Mouse (Mus musculus) limb, embryonic 12.5 days (tissue): ENCODE results near the gene Neurl4. TPM values are rescaled to one million over a fixed set of nuclear protein-coding genes. Genes with fewer than 3 reads are reported as not detected.
"Not testable (repeated sequence)": the region's sequence is repeated elsewhere in the genome, so short reads cannot be mapped to it uniquely, and the experiment has no call there.

Experiments used
- ATAC-seq: fragments of 200-750 bp; cut with Nextera tagmentation; 2 replicates; pipeline ENCODE4 v1.8.0; 2017; ENCODE audit warnings: low read depth, moderate TSS enrichment; ENCODE audit not compliant: insufficient number of reproducible peaks, insufficient read depth, low FRiP score, low TSS enrichment
- H3K27ac ChIP-seq: fragments of 300-500 bp; sonication (generic); 2 replicates; pipeline ENCODE4 v1.5.1; 2016; ENCODE audit warnings: mild to moderate bottlenecking, moderate library complexity
- H3K27me3 ChIP-seq: fragments of 300-500 bp; sonication (generic); 2 replicates; pipeline ENCODE4 v1.6.1; 2016; ENCODE audit warnings: mild to moderate bottlenecking, moderate library complexity
- H3K36me3 ChIP-seq: fragments of 300-500 bp; sonication (generic); 2 replicates; pipeline ENCODE4 v1.6.1; 2016; ENCODE audit warnings: mild to moderate bottlenecking, moderate library complexity
- H3K4me1 ChIP-seq: fragments of 300-500 bp; sonication (generic); replicated peaks from 2 replicates; pipeline ENCODE4 v1.6.1; 2016
- H3K4me2 ChIP-seq: fragments of 300-500 bp; sonication (generic); 2 replicates; pipeline ENCODE4 v1.6.1; 2016; ENCODE audit warnings: mild to moderate bottlenecking, moderate library complexity
- H3K4me3 ChIP-seq: fragments of 300-500 bp; sonication (generic); replicated peaks from 2 replicates; pipeline ENCODE4 v1.5.1; 2016; ENCODE audit warnings: mild to moderate bottlenecking
- H3K9ac ChIP-seq: fragments of 300-500 bp; sonication (generic); replicated peaks from 2 replicates; pipeline ENCODE4 v1.6.1; 2016; ENCODE audit warnings: mild to moderate bottlenecking, moderate library complexity
- H3K9me3 ChIP-seq: fragments of 300-500 bp; sonication (generic); 2 replicates; pipeline ENCODE4 v1.6.1; 2016; ENCODE audit warnings: mild to moderate bottlenecking, moderate library complexity
- WGBS: fragments of 180-500 bp; shearing (Covaris S2); methylation state at CpG from one replicate; pipeline ENCODE4 v1.1.7; 2016; 5-methylcytosine and 5-hydroxymethylcytosine counted together
- polyA plus RNA-seq: library from polyadenylated mRNA; unstranded; fragments of >200 nt; fragmentation: Nextera tagmentation; extraction: Ambion mirVana; gene quantifications from 2 replicates; pipeline ENCODE4 v1.2.1, GENCODE M21; 2016

Gene Neurl4
- polyA plus RNA-seq, 1 experiment from 2014 or later = 12.7 TPM

DNA sequence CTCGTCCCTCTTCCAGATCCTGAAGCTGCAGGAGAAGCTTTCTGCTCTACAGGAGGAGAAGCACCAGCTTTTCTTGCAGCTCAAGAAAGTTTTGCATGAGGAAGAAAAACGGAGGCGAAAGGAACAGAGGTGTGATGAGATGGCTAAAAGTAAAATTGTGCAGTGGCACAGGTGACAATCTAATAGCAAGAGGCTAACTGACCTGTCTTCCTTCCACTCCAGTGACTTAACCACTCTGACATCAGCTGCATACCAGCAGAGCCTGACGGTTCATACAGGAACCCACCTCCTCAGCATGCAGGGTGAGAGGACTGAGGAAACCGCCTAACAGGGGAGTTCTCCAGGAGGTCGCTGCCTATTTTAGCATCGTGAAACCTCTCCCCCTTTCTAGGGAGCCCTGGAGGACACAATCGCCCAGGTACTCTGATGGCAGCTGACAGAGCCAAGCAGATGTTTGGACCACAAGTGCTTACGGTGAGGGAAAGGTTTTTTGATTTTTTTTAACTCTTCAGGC is 14.1 kb downstream of the Neurl4 start:
- Histone ChIP-seq H3K4me2 (peak overlapping the region; percentile 98), H3K4me3 (peak overlapping the region; percentile 92), H3K9me3 (no peaks in the 10 kb centered on the region), H3K27ac (no peak overlapping the region), H3K27me3 (no peaks in the 10 kb centered on the region), H3K4me1 (peaks cover 50% of the 10 kb centered on the region), H3K36me3 (peaks cover 85% of the 10 kb centered on the region), H3K9ac (no peak overlapping the region; the same call in 1 of the 2 replicates)
- 31% methylated on average over 9 of the region's 9 CpGs for WGBS
- ATAC-seq = no peak

DNA sequence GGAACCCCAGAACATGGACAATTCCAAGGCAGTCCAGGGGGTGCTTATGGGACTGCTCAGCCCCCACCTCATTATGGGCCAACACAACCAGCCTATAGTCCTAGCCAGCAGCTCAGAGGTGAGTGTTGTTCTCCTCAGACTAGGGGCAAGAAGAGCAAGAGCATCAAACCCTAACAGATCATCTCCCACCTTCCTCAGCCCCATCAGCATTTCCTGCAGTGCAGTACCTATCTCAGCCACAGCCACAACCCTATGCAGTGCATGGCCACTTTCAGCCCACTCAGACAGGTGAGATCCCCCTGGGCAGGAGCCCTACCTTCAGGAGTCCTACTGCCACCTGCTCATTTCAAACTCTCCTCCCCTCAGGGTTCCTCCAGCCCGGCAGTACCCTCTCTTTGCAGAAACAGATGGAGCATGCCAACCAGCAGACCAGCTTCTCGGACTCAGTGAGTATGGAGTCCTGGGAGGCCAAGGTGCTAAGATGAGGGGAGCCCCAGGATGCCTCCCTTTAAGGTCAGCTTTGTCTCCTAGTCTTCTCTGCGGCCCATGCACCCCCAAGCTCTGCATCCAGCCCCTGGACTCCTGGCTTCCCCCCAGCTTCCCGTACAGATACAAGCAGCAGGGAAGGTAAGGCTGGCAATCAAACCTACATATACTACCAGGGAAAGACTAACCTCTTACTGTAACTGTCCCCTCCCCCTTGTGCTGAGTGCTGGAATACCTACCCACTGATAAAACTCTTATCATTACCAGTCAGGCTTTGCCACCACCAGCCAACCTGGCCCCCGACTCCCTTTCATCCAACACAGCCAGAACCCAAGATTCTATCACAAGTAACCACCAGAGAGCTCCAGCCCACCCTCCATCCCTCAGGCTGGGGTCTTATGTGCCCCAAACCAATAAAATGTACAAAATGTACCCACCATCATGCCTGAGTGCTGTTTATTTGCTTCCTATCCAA is 15.1 kb downstream of the Neurl4 start:
- H3K4me3 ChIP-seq = peak overlapping the region; percentile 13; the same call in 1 of the 2 replicates
- no peak overlapping the region; the same call in 1 of the 2 replicates for H3K9ac ChIP-seq
- no peaks in the 10 kb centered on the region for H3K27me3 ChIP-seq
- 0 out of 2 replicates have a peak overlapping the region, but pooled peaks have one; percentile 12 for H3K27ac ChIP-seq
- peak overlapping the region; percentile 98 for H3K4me2 ChIP-seq
- peaks cover 76% of the 10 kb centered on the region for H3K36me3 ChIP-seq
- no peak for ATAC-seq
- WGBS = 59% methylated on average over 5 of the region's 5 CpGs
- peaks cover 50% of the 10 kb centered on the region for H3K4me1 ChIP-seq
- no peaks in the 10 kb centered on the region for H3K9me3 ChIP-seq

DNA sequence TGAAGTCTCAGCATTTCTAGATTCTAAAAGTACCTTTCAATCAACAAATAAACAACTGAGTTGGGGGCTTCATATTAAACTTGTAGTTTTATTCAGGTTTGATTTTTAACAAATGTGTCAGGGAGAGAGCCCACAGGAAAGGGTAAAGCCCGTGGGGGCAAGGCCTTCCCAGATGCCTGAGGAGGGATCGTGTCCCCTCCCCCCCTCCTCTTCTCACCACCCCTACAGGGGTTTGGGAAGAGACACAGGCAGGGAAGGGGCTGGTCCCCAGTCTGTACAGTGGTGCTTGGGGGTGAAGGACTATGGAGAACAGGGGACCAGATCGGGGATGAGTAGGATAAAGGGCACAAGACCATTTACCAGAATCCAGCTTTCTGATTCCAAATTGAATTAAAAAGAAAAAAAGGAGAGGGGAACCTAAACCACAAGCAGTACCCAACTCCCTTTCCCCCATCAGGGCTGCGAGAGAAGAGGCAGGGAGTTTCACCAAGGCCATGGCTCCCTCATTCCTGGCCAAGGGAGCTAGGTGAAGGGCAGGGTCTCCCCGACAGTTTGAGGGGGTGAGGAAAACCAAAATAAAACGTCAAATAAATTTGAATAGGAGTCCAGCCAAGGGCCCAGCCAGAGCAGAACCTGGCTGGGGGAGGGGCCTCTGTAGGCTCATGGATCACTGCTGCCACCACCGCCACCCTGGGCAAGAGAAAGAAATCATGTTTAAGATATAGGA is 15.9 kb downstream of the Neurl4 start:
- H3K27me3 ChIP-seq, H3K9ac ChIP-seq, H3K27ac ChIP-seq, H3K4me3 ChIP-seq, ATAC-seq, H3K9me3 ChIP-seq, H3K4me2 ChIP-seq: not testable (repeated sequence)
- Histone ChIP-seq H3K36me3 (peaks cover 67% of the 10 kb centered on the region), H3K4me1 (peaks cover 50% of the 10 kb centered on the region)
- WGBS = 65% methylated on average over 7 of the region's 7 CpGs

DNA sequence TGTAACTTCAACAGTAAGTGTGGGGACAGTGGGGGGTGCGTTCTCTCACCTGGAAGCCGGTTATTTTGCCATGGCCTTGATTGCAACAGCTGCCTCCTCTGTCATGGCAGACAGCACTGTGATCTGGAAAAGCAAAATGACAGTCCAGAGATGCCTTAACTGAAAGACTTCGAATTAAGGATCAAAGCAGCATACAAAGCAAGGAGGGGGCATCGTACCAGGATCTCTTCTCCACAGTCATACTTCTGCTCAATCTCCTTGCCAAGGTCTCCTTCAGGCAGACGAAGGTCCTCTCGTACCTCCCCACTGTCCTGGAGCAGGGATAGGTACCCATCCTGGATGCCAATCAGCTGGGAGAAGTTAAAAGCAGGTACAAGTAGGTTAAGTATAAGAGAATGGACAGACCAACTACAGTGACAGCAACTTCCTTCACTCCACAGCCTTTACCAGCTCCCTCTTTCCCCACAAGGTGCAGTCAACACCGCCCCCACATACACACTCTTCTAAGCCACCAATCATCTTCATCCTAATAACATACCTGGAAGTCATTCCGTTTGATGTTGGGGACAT is 16.6 kb downstream of the Neurl4 start:
- H3K27me3 ChIP-seq = no peaks in the 10 kb centered on the region
- no peak overlapping the region for H3K27ac ChIP-seq
- H3K9me3 ChIP-seq = no peaks in the 10 kb centered on the region
- H3K4me2 ChIP-seq = no peak overlapping the region
- peaks cover 50% of the 10 kb centered on the region for H3K4me1 ChIP-seq
- no peak overlapping the region for H3K4me3 ChIP-seq
- peaks cover 60% of the 10 kb centered on the region for H3K36me3 ChIP-seq
- H3K9ac ChIP-seq = no peak overlapping the region
- 86% methylated on average over 8 of the region's 8 CpGs for WGBS
- no peak for ATAC-seq

DNA sequence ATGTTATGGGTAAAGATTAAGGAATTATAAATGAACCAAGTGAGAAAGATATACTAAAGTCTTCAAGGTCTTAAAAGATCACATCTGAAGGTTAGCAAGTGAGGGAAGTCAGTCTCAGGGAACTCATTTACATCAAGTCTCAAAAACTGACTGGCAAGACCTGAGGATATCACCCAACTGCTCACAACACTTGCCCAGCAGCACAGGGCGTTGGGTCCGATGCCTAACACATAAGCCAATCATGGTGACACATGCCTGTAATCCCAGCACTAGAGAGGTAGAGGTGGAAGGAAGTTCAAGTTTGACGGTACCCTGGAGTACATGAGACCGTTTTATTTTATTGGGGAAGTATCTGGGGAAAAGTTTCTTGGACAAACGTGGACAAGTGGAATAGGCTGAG is 17.2 kb downstream of the Neurl4 start:
- peaks cover 54% of the 10 kb centered on the region for H3K36me3 ChIP-seq
- H3K27me3 ChIP-seq = no peaks in the 10 kb centered on the region
- no peak for ATAC-seq
- no peak overlapping the region for H3K9ac ChIP-seq
- no peak overlapping the region for H3K27ac ChIP-seq
- H3K9me3 ChIP-seq = no peaks in the 10 kb centered on the region
- no peak overlapping the region for H3K4me2 ChIP-seq
- peaks cover 50% of the 10 kb centered on the region for H3K4me1 ChIP-seq
- 83% methylated on average over 5 of the region's 5 CpGs for WGBS
- H3K4me3 ChIP-seq = no peak overlapping the region

DNA sequence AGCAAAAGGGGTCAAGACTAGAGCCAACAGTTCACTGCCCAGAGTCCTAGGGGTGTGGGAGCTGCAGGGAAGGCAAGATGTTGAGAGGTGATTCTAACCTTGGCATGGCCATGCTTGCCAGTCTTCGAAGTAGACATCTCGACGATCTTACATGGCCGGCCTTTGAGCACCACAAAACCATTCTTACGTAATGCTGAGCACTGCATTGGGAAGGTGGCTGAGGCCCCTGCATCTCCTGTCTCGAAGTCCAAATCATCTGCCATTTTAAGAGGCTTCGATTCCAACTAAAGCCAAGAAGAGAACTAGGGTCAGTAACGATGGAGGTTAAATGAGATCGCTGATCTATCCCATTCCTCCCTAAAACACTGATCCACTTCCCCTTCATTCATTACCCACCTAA is 18.2 kb downstream of the Neurl4 start:
- no peak for ATAC-seq
- peak overlapping the region; percentile 87 for H3K4me2 ChIP-seq
- no peaks in the 10 kb centered on the region for H3K27me3 ChIP-seq
- peak overlapping the region; percentile 95; the same call in 1 of the 2 replicates for H3K9ac ChIP-seq
- H3K4me3 ChIP-seq = peak overlapping the region; percentile 98
- WGBS = 84% methylated on average over 9 of the region's 9 CpGs
- H3K27ac ChIP-seq = peak overlapping the region; percentile 98
- peaks cover 46% of the 10 kb centered on the region for H3K4me1 ChIP-seq
- H3K9me3 ChIP-seq = no peaks in the 10 kb centered on the region
- H3K36me3 ChIP-seq = peaks cover 50% of the 10 kb centered on the region

DNA sequence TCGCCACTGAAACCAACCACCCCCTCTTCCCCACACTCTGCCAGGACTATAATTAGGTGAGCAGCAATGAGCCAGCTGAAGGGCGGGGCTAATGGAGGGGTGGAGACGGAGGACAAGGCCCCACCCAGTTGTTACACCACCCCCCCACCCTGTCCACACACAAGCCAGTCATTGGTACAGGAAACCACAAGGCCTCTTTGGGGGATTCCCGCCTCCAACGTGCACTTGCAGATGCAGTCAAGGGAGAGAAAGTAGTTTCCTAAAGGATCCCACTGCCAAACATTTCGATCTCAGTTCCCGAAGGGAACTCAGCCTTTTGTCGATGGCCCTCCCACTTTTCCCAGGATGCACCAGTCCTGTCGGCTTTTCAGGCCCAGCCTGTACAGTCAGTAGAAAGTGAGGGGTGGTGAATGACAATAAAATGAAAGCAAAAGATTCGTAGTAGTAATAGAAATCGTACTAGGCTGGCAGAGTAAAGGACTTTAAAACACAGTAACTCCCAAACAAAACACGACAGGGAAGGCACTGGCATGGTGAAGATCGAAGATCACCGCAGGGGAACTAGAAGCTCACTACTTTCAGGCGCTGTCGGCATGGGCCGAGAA is 18.9 kb downstream of the Neurl4 start:
- Histone ChIP-seq H3K9ac (peak overlapping the region; percentile 95), H3K27me3 (no peaks in the 10 kb centered on the region), H3K4me2 (peak overlapping the region; percentile 87), H3K4me1 (peaks cover 42% of the 10 kb centered on the region), H3K36me3 (peaks cover 47% of the 10 kb centered on the region), H3K4me3 (peak overlapping the region; percentile 98), H3K9me3 (no peaks in the 10 kb centered on the region), H3K27ac (peak overlapping the region; percentile 98)
- WGBS = under 1% methylated on average over 17 of the region's 17 CpGs
- no peak for ATAC-seq

DNA sequence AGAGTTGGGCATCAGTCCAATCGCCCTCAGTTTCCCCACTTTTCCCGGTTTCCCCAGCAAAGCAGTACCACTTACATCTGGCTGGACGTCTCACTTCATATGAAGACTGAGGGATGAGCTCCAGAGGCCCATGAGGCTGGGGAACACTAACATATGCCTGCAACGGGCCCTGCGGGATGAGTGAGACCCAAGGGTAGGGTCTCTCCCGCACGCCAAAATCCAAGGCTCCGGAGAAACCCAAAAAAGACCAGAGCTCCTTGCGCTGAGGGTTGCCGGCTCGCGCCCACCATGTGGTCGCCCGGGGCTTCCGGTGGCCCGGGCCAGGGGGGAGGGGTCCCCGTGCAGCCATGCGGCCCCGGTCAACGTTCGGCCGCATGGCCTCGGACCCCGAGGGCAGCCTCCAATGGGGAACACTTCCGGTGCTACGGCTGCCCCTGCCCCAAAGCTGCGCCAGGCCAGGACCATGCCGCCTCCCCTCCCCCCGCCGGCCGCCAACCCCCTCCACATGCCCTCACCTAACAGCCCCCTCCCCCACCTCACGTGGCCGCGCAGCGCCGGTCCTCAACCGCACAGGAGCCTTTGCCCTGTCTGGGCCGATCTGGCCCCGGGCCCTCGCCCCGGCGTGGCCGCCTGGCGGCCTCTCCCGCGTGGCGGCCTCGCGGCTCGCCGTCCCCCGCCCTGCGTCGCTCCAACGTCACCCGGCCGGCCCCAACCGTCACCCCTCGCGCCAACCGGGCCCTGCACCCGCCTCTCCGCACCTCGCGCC is 19.6 kb downstream of the Neurl4 start:
- Histone ChIP-seq H3K4me2 (peak overlapping the region; percentile 87), H3K27me3 (no peaks in the 10 kb centered on the region), H3K36me3 (peaks cover 40% of the 10 kb centered on the region), H3K9me3 (no peaks in the 10 kb centered on the region), H3K4me1 (peaks cover 35% of the 10 kb centered on the region), H3K9ac (peak overlapping the region; percentile 95), H3K27ac (peak overlapping the region; percentile 98), H3K4me3 (peak overlapping the region; percentile 98)
- 0 out of 2 replicates have a peak, but pooled peaks have one; percentile 3 for ATAC-seq
- WGBS = under 1% methylated on average over 62 of the region's 65 CpGs

DNA sequence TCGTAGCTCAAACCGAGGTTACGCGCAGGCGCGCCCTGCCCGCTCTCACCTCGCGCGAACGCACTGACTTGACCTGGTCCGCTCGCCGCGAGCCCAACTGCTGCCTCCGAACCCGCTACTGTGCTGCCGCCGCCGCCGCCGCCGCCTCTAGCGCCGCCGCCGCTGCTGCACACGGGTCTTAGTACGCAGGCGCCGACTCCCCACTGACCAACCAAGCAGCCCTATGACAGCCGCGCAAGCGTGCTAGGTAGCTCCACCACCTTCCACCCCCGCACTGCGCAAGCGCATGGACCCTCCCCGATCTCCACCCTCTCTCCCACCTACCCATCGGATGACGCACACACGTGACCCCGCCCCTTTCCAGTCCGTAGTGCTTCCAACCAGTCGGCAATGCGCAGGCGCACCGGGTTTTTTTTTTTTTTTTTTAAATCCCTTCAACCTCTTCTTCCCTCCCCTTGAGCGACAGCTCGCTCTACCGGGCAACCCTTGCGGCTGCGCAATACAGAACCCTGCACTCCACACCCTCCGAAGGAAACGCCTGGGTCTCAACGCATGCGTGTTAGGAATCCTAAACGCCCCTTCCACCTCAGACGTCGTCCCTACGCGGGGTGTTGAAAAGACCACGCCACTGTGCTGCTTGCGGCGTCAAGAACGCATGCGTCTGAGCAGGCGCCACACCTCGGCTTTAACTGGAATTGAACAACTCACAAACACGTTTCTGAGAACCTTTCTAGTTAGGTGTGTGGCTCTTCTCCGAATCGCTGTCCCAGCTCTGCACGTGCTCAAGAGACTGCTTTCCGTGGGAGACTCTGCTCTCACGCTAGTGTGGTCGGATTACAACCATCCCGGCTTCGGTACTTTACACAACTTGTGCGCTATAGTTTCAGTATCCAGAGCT is 20.5 kb downstream of the Neurl4 start, which contains the start of gene Eif5a:
TSS of gene Eif5a (minus strand) at position 845 of the 898 bp plus-strand sequence.
- ATAC-seq = peak; percentile 96
- peak within 1 kb of the TSS; percentile 95 for H3K9ac ChIP-seq
- H3K4me1 ChIP-seq = peaks cover 28% of the 10 kb centered on the region
- H3K36me3 ChIP-seq = peaks cover 31% of the 10 kb centered on the region
- H3K27ac ChIP-seq = peak within 1 kb of the TSS; percentile 98
- under 1% methylated on average over 78 of the region's 78 CpGs for WGBS
- H3K9me3 ChIP-seq = no peaks in the 10 kb centered on the region
- H3K4me3 ChIP-seq = peak within 1 kb of the TSS; percentile 98
- no peaks in the 10 kb centered on the region for H3K27me3 ChIP-seq
- peak within 1 kb of the TSS; percentile 87 for H3K4me2 ChIP-seq
